Mouse (Mus musculus) megakaryocyte, embryonic 14.5 days (primary cell): Measurements from ENCODE around the gene Ankmy1.

ENCODE experiments used
- FLI1 ChIP-seq: IDR thresholded peaks from 2 replicates; pipeline ENCODE4 v1.6.1; 2012; ENCODE audit warnings: low read length, inconsistent platforms, mixed read lengths
- GATA1 ChIP-seq: IDR thresholded peaks from 3 replicates; pipeline ENCODE4 v1.6.1; 2012; ENCODE audit warnings: mixed read lengths, low read length, inconsistent platforms, borderline replicate concordance

- TF ChIP-seq GATA1, result no peak
- no peak for TF ChIP-seq FLI1
These were observed 921 bp upstream of the Ankmy1 start for GRCm38 (mm10) chr1:92903627-92904026.
